Mouse (Mus musculus) limb, embryonic 14.5 days (tissue): ENCODE measurements at regions not wholly inside any gene's neighbourhood (a gene's known extent, or its start where the extent isn't known, plus 50 kb on each side); places are given as distances from the start of the nearest gene placed in this dataset.

ENCODE experiments used
- ATAC-seq: fragments of 200-750 bp; cut with Nextera tagmentation; 2 replicates; pipeline ENCODE4 v1.8.0; 2017; ENCODE audit warnings: low read depth, moderate number of reproducible peaks, moderate TSS enrichment; ENCODE audit not compliant: low FRiP score
- DNase-seq: peaks from one replicate; pipeline ENCODE4 v3.0.0-alpha.2; 2015; ENCODE audit warnings: low spot score
- H3K27ac ChIP-seq: fragments of 300-500 bp; sonication (generic); replicated peaks from 2 replicates; pipeline ENCODE4 v1.5.1; 2014; ENCODE audit warnings: low read depth, mild to moderate bottlenecking, low read length, moderate library complexity, mixed read lengths
- H3K27me3 ChIP-seq: fragments of 300-500 bp; sonication (generic); 2 replicates; pipeline ENCODE4 v1.6.1; 2014; ENCODE audit warnings: low read length, mixed read lengths; ENCODE audit not compliant: control insufficient read depth, insufficient read depth
- H3K36me3 ChIP-seq: fragments of 300-500 bp; sonication (generic); 2 replicates; pipeline ENCODE4 v1.6.1; 2014; ENCODE audit warnings: mild to moderate bottlenecking, low read length, moderate library complexity, mixed read lengths; ENCODE audit not compliant: control insufficient read depth, insufficient read depth
- H3K4me1 ChIP-seq: fragments of 300-500 bp; sonication (generic); 2 replicates; pipeline ENCODE4 v1.6.1; 2014; ENCODE audit warnings: antibody characterized with exemption, low read length, mixed read lengths; ENCODE audit not compliant: control insufficient read depth, insufficient read depth
- H3K4me2 ChIP-seq: fragments of 300-500 bp; sonication (generic); replicated peaks from 2 replicates; pipeline ENCODE4 v1.6.1; 2014; ENCODE audit warnings: low read depth, mild to moderate bottlenecking, low read length, moderate library complexity; ENCODE audit not compliant: severe bottlenecking
- H3K4me3 ChIP-seq: fragments of 300-500 bp; sonication (generic); replicated peaks from 2 replicates; pipeline ENCODE4 v1.5.1; 2014; ENCODE audit warnings: low read length
- H3K9ac ChIP-seq: fragments of 300-500 bp; sonication (generic); 2 replicates; pipeline ENCODE4 v1.6.1; 2014; ENCODE audit warnings: mild to moderate bottlenecking, low read depth, low read length, moderate library complexity; ENCODE audit not compliant: severe bottlenecking
- H3K9me3 ChIP-seq: fragments of 300-500 bp; sonication (generic); 2 replicates; pipeline ENCODE4 v1.6.1; 2016; ENCODE audit warnings: low read length; ENCODE audit not compliant: control insufficient read depth
- POLR2A ChIP-seq: fragments of 200-500 bp; IDR thresholded peaks from 2 replicates; pipeline ENCODE4 v1.8.0; 2012; ENCODE audit warnings: inconsistent platforms, mild to moderate bottlenecking, moderate library complexity, borderline replicate concordance; ENCODE audit not compliant: insufficient read depth, insufficient read length; ENCODE audit errors: extremely low read depth
- WGBS: fragments of 180-500 bp; shearing (Covaris S2); extraction: QIAGEN DNeasy Blood & Tissue Kit; methylation state at CpG from one replicate; pipeline ENCODE4 v1.1.7; 2014; 5-methylcytosine and 5-hydroxymethylcytosine counted together

- DNase-seq (no peak), ATAC-seq (no peak)
- no peak overlapping the region for H3K4me2 ChIP-seq
- H3K9me3 ChIP-seq = no peaks in the 10 kb centered on the region
- no peak overlapping the region for H3K27ac ChIP-seq
- WGBS = 87% methylated on average over 1 of the region's 1 CpGs
- no peaks in the 10 kb centered on the region for H3K27me3 ChIP-seq
- no peaks in the 10 kb centered on the region for H3K36me3 ChIP-seq
- no peak overlapping the region for H3K4me3 ChIP-seq
- TF ChIP-seq POLR2A = no peak
- no peak overlapping the region for H3K9ac ChIP-seq
- H3K4me1 ChIP-seq = no peaks in the 10 kb centered on the region
Measured at GRCm38 (mm10) chr3:9924630-9925029, 163.3 kb upstream of the Gm9833 start.

GRCm38 (mm10) chr3:9936853-9937441 is 151.0 kb upstream of the Gm9833 start:
- no peak overlapping the region for H3K4me3 ChIP-seq
- no peaks in the 10 kb centered on the region for H3K9me3 ChIP-seq
- no peak overlapping the region for H3K4me2 ChIP-seq
- no peak overlapping the region for H3K9ac ChIP-seq
- H3K4me1 ChIP-seq = no peaks in the 10 kb centered on the region
- H3K27me3 ChIP-seq = no peaks in the 10 kb centered on the region
- 78% methylated on average over 8 of the region's 8 CpGs for WGBS
- H3K27ac ChIP-seq = no peak overlapping the region
- H3K36me3 ChIP-seq = no peaks in the 10 kb centered on the region
- ATAC-seq (no peak), DNase-seq (no peak)
- no peak for TF ChIP-seq POLR2A

DNA sequence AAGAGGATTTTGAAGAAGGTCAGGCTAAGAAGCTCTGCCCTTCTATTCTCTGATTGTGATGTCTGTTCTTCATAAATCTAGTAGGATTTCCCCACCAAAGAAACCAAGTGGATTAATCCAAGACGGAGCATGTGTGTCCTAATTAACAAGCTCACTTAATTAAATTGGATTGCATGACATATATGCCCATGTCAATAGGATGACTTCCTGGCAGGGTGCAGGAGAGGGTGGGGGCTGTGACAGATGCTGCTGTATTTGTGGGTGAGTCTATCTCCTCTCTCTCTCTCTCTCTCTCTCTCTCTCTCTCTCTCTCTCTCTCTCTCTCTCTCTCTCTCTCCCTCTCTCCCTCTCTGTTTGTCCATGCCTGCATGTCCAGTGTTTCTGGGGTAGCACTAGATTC is 149.3 kb upstream of the Gm9833 start:
- H3K27ac ChIP-seq = no peak overlapping the region
- no peak overlapping the region for H3K4me2 ChIP-seq
- no peak for DNase-seq
- WGBS = 41% methylated on average over 1 of the region's 1 CpGs
- no peaks in the 10 kb centered on the region for H3K27me3 ChIP-seq
- H3K9ac ChIP-seq = no peak overlapping the region
- no peak for TF ChIP-seq POLR2A
- no peak for ATAC-seq
- no peaks in the 10 kb centered on the region for H3K36me3 ChIP-seq
- H3K4me1 ChIP-seq = no peaks in the 10 kb centered on the region
- no peaks in the 10 kb centered on the region for H3K9me3 ChIP-seq
- H3K4me3 ChIP-seq = no peak overlapping the region

DNA sequence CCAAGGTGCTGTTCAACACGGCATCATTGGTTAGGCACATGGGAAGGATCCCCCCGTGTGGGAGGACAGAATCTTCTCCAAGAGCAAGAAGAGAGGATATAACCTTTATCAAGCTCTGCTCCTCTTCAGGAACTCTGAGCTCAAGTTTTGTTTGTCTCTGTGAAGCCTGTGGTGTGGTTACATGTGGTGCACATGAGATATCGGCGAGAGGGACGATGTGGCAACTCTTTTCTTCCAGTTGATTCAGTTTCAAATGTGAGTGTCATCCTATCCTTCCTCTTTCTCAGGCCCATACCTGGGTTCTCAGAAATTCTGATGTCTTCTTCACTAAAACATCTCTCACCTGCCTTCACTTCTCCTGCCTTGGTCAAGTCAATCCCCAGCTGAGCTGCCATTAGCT is 145.3 kb upstream of the Gm9833 start:
- no peak overlapping the region for H3K4me3 ChIP-seq
- WGBS = 93% methylated on average over 5 of the region's 5 CpGs
- no peak overlapping the region for H3K27ac ChIP-seq
- no peaks in the 10 kb centered on the region for H3K27me3 ChIP-seq
- ATAC-seq (no peak), DNase-seq (no peak)
- H3K36me3 ChIP-seq = no peaks in the 10 kb centered on the region
- TF ChIP-seq POLR2A = no peak
- H3K9ac ChIP-seq = no peak overlapping the region
- H3K9me3 ChIP-seq = no peaks in the 10 kb centered on the region
- H3K4me2 ChIP-seq = no peak overlapping the region
- H3K4me1 ChIP-seq = no peaks in the 10 kb centered on the region

GRCm38 (mm10) chr3:9947357-9948065 is 140.4 kb upstream of the Gm9833 start:
- H3K4me3 ChIP-seq = no peak overlapping the region
- H3K9me3 ChIP-seq = no peaks in the 10 kb centered on the region
- no peak overlapping the region for H3K4me2 ChIP-seq
- H3K27me3 ChIP-seq = no peaks in the 10 kb centered on the region
- no peak overlapping the region for H3K9ac ChIP-seq
- H3K27ac ChIP-seq = no peak overlapping the region
- 55% methylated on average over 11 of the region's 11 CpGs for WGBS
- no peak for TF ChIP-seq POLR2A
- no peaks in the 10 kb centered on the region for H3K4me1 ChIP-seq
- ATAC-seq = peak; percentile 80
- H3K36me3 ChIP-seq = no peaks in the 10 kb centered on the region
- peak; percentile 75 for DNase-seq
